7 mouse cellular contexts compared by ENCODE assay signal in genomic region chr3:94482764-94483385, GRCm38 (mm10). TPM values are rescaled to one million over a fixed set of nuclear protein-coding genes. Genes with fewer than 3 reads are reported as not detected.
A peak's percentile ranks its signal among the peaks of the same experiment; 100 is the strongest.
DNase-seq lines count a peak whose midpoint lies in the region; ATAC-seq and TF ChIP-seq lines count a peak whose summit lies in the region.

No protein-coding gene starts in this region.

- no peaks in the 10 kb centered on the region for H3K36me3 ChIP-seq in testis, adult 2 months (ENCODE audit: control insufficient read depth, insufficient read depth, low read length)
- H3K36me3 ChIP-seq in lung, embryonic 14.5 days (ENCODE audit: insufficient read depth): no peaks in the 10 kb centered on the region

- H3K4me1 ChIP-seq in testis, adult 2 months (ENCODE audit: control insufficient read depth, insufficient read depth, low read length): peaks cover 9% of the 10 kb centered on the region
- peaks cover 23% of the 10 kb centered on the region for H3K4me1 ChIP-seq in cortical plate, adult 2 months (ENCODE audit: control insufficient read depth, insufficient read depth, low read length)
- no peaks in the 10 kb centered on the region for H3K4me1 ChIP-seq in lung, embryonic 14.5 days (ENCODE audit: insufficient read depth)

- WGBS in lung, embryonic 14.5 days: 78% methylated on average over 17 of the region's 17 CpGs

- no peaks in the 10 kb centered on the region for H3K9me3 ChIP-seq in lung, embryonic 14.5 days (ENCODE audit: low read depth, low read length)

- no peak for TF ChIP-seq CTCF in testis, adult 2 months (IDR thresholded peaks at IDR 0.05; ENCODE audit: control insufficient read depth, insufficient read depth, insufficient replicate concordance, low read depth, low read length)
- TF ChIP-seq CTCF in cortical plate, adult 2 months (IDR thresholded peaks at IDR 0.05; ENCODE audit: extremely low read depth, insufficient read depth, low read length): no peak
- TF ChIP-seq CTCF in lung, embryonic 14.5 days (IDR thresholded peaks at IDR 0.05; ENCODE audit: low read depth): no peak

- H3K4me3 ChIP-seq in testis, adult 2 months (ENCODE audit: control insufficient read depth, low read depth, low read length): peak overlapping the region; percentile 83
- H3K4me3 ChIP-seq in cortical plate, adult 2 months (ENCODE audit: insufficient read depth, low read length): no peak overlapping the region; the same call in 1 of the 2 replicates
- H3K4me3 ChIP-seq in lung, embryonic 14.5 days (ENCODE audit: low read depth, low read length): no peak overlapping the region

- H3K27me3 ChIP-seq in testis, adult 2 months (ENCODE audit: control insufficient read depth, insufficient read depth, low read length): no peaks in the 10 kb centered on the region
- peaks cover 13% of the 10 kb centered on the region for H3K27me3 ChIP-seq in lung, embryonic 14.5 days (ENCODE audit: insufficient read depth, low read length)

- no peak for DNase-seq in testis, postnatal 10 days (ENCODE audit: low spot score)
- peak; percentile 27 for DNase-seq in lung, embryonic 14.5 days
- DNase-seq in retina, postnatal 7 days (ENCODE audit: low read depth, low spot score): peak; percentile 61
- DNase-seq in kidney, postnatal 4 days: no peak
- no peak for DNase-seq in kidney, adult 11 months

- no peak for TF ChIP-seq POLR2A in testis, adult 2 months (IDR thresholded peaks at IDR 0.05; ENCODE audit: control insufficient read depth, low read depth, low read length)
- TF ChIP-seq POLR2A in cortical plate, adult 2 months (IDR thresholded peaks at IDR 0.05; ENCODE audit: extremely low read depth, insufficient read depth, low read length): no peak

- no peak overlapping the region for H3K9ac ChIP-seq in lung, embryonic 14.5 days

- H3K4me2 ChIP-seq in lung, embryonic 14.5 days: no peak overlapping the region

- 0 out of 2 replicates have a peak overlapping the region, but pooled peaks have one; percentile 30 for H3K27ac ChIP-seq in testis, adult 2 months (ENCODE audit: control insufficient read depth, insufficient read depth, low read depth, low read length)
- peak overlapping the region; percentile 76 for H3K27ac ChIP-seq in cortical plate, adult 2 months (ENCODE audit: insufficient read depth, low read length)
- H3K27ac ChIP-seq in lung, embryonic 14.5 days (ENCODE audit: low read depth): no peak overlapping the region

- ATAC-seq in lung, embryonic 14.5 days (ENCODE audit: insufficient read depth): no peak

RNA-seq across cellular contexts. Expression of gene Riiad1, which starts 2.7 kb away (rescaled TPM):
- 107 and 109 TPM in 2 replicates for polyA plus RNA-seq in testis, adult 2 months (2012; rRNA removed)
- 3.2 and 4.1 TPM in 2 replicates for polyA plus RNA-seq in cortical plate, adult 2 months (2012; rRNA removed)
- 2.0 and 2.5 TPM in 2 replicates for polyA plus RNA-seq in lung, embryonic 14.5 days (2014; fragmentation: Nextera tagmentation; extraction: Ambion mirVana)

RNA-seq across cellular contexts. Expression of gene Celf3, which starts 4.8 kb away (rescaled TPM):
- 243 and 256 TPM in 2 replicates for polyA plus RNA-seq in testis, adult 2 months (2012; rRNA removed)
- polyA plus RNA-seq in cortical plate, adult 2 months (2012; rRNA removed): 314 and 357 TPM in 2 replicates
- polyA plus RNA-seq in lung, embryonic 14.5 days (2014; fragmentation: Nextera tagmentation; extraction: Ambion mirVana): 0.99 and 2.0 TPM in 2 replicates

RNA-seq across cellular contexts. Expression of gene Oaz3, which starts 39.2 kb away (rescaled TPM):
- polyA plus RNA-seq in testis, adult 2 months (2012; rRNA removed): 2,779 and 3,078 TPM in 2 replicates
- polyA plus RNA-seq in cortical plate, adult 2 months (2012; rRNA removed): 0.15 and 0.25 TPM in 2 replicates
- polyA plus RNA-seq in lung, embryonic 14.5 days (2014; fragmentation: Nextera tagmentation; extraction: Ambion mirVana): 0.29 TPM in 1 of 2 replicates, not detected in the other

RNA-seq across cellular contexts. Expression of gene Mrpl9, which starts 39.8 kb away (rescaled TPM):
- 16.8 and 17.1 TPM in 2 replicates for polyA plus RNA-seq in testis, adult 2 months (2012; rRNA removed)
- 46.0 and 47.9 TPM in 2 replicates for polyA plus RNA-seq in cortical plate, adult 2 months (2012; rRNA removed)
- polyA plus RNA-seq in lung, embryonic 14.5 days (2014; fragmentation: Nextera tagmentation; extraction: Ambion mirVana): 64.6 and 66.0 TPM in 2 replicates

Comparison
In these comparisons a context has a peak if more than half of its experiments do, and no peak if none do; other contexts are left out.
1. DNase-seq: peak in lung, embryonic 14.5 days (single experiment) and retina, postnatal 7 days (single experiment); none in testis, postnatal 10 days (single experiment), kidney, postnatal 4 days (0 of 2) and kidney, adult 11 months (single experiment).
2. RNA of gene Riiad1, which starts 2.7 kb away (polyA plus RNA-seq): 107 to 109 TPM in testis, adult 2 months; 3.2 to 4.1 TPM in cortical plate, adult 2 months and 2.0 to 2.5 TPM in lung, embryonic 14.5 days; every median in the first group is over 10 times any median in the second.
3. RNA of gene Celf3, which starts 4.8 kb away (polyA plus RNA-seq): 314 to 357 TPM in cortical plate, adult 2 months and 243 to 256 TPM in testis, adult 2 months; 0.99 to 2.0 TPM in lung, embryonic 14.5 days; every median in the first group is over 10 times any median in the second.
4. RNA of gene Oaz3, which starts 39.2 kb away (polyA plus RNA-seq): 2,779 to 3,078 TPM in testis, adult 2 months; 0.29 TPM in lung, embryonic 14.5 days and 0.15 to 0.25 TPM in cortical plate, adult 2 months; every median in the first group is over 1,000 times any median in the second.